16 mouse cellular contexts compared by ENCODE assay signal in the genomic region with DNA sequence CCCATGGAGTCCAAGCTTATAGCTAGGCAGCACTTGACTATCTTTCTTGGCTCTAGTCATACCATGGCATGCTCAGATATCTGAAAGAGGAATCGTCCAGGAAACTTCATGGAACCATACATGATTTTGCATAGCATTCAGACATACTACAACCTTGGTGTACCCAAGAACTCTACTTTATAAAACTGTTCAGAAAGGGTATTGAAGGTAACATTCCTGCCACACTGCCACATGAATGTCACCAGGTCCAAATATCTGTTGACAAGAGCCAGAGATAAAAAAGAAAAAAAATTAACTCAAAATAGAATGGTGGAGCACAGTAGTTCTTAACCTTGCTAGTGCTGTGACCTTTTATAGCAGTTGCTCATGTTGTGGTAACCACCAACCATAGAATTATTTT.
"Had no signal": no experiment of that assay in that cellular context is flagged by ENCODE, and none has a peak within 500 bp of the region (broad histone marks: within the 10 kb centered on the region; RNA-seq: fewer than 3 reads in every experiment).

No protein-coding gene starts in this region.

- H3K9ac ChIP-seq: limb, embryonic 12.5 days; limb, embryonic 15.5 days; liver, embryonic 12.5 days; liver, embryonic 15.5 days; lung, embryonic 15.5 days; midbrain, embryonic 13.5 days had no signal

- H3K4me3 ChIP-seq: limb, embryonic 12.5 days; limb, embryonic 15.5 days; liver, embryonic 12.5 days; liver, embryonic 15.5 days; lung, embryonic 15.5 days; megakaryocyte, embryonic 14.5 days; midbrain, embryonic 10.5 days; midbrain, embryonic 13.5 days had no signal

- ATAC-seq: liver, embryonic 12.5 days; midbrain, embryonic 13.5 days had no signal

- H3K4me2 ChIP-seq: limb, embryonic 12.5 days; limb, embryonic 15.5 days; liver, embryonic 12.5 days; liver, embryonic 15.5 days; lung, embryonic 15.5 days; midbrain, embryonic 13.5 days had no signal

- DNase-seq: kidney, postnatal 14 days; kidney, postnatal 4 days; left cerebral cortex, postnatal 4 days; lung, adult 18-20 months; lung, postnatal 10 days; lung, postnatal 36 days; thymus, adult 18-20 months; thymus, postnatal 36 days had no signal

- H3K36me3 ChIP-seq: limb, embryonic 12.5 days; limb, embryonic 15.5 days; liver, embryonic 12.5 days; liver, embryonic 15.5 days; lung, embryonic 15.5 days; midbrain, embryonic 10.5 days; midbrain, embryonic 13.5 days had no signal

- H3K27ac ChIP-seq: limb, embryonic 12.5 days; limb, embryonic 15.5 days; liver, embryonic 12.5 days; liver, embryonic 15.5 days; lung, embryonic 15.5 days; midbrain, embryonic 10.5 days; midbrain, embryonic 13.5 days had no signal

- H3K27me3 ChIP-seq: limb, embryonic 12.5 days; limb, embryonic 15.5 days; liver, embryonic 12.5 days; liver, embryonic 15.5 days; lung, embryonic 15.5 days; megakaryocyte, embryonic 14.5 days; midbrain, embryonic 13.5 days had no signal

- H3K4me1 ChIP-seq: limb, embryonic 12.5 days; limb, embryonic 15.5 days; liver, embryonic 12.5 days; liver, embryonic 15.5 days; lung, embryonic 15.5 days; megakaryocyte, embryonic 14.5 days; midbrain, embryonic 10.5 days had no signal

- H3K9me3 ChIP-seq: limb, embryonic 12.5 days; limb, embryonic 15.5 days; liver, embryonic 12.5 days; liver, embryonic 15.5 days; lung, embryonic 15.5 days; megakaryocyte, embryonic 14.5 days; midbrain, embryonic 10.5 days; midbrain, embryonic 13.5 days had no signal
